Mouse (Mus musculus): Measurements from ENCODE around the gene Abr.

GRCm38 (mm10) chr11:76491817-76492216, 130.3 kb downstream of the Abr start:
- TF ChIP-seq POLR2A (IDR thresholded peaks at IDR 0.05; ENCODE audit: borderline replicate concordance, insufficient read depth, low read length) (no peak), CTCF (IDR thresholded peaks at IDR 0.05; ENCODE audit: borderline replicate concordance, insufficient read depth, low read depth, low read length) (no peak)

Data from cerebellum, adult 2 months (tissue).